Mouse (Mus musculus) left cerebral cortex, adult 11 months (tissue): ENCODE data around the gene Chic2.

Source experiments
- DNase-seq: peaks from one replicate; pipeline ENCODE4 v3.0.0; 2022; ENCODE audit warnings: low spot score

Chic2 gene

DNA sequence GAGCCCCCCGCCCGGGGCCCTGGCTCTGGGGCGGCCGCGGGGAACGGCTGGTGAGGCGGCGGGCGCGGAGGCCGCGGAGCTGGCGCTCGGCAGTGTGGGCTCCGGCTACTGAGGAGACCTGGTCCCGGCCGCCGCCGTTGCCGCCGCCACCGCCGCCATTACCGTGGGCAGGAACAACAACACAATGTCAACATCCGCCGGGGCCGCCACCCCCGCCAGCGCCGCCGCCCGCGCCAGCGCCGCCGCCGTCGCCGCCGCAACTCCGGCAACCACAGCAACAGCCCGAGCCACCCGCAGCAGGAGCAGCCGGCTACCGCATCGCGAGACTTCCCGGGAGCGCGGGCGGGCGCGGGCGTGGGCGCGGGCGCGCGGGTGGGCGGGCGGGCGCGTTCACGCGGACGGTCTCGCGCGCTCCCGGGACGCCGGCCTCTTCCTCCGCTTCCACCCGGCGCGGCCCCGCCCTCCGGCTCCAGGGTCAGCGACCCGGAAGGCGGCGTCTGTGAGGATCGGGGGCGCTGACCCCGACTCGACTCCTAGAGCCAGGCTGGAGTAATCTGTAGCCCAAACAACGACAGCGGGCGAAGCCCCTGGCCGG is at the start of gene Chic2:
TSS of gene Chic2 (minus strand) at position 465 of the 595 bp plus-strand sequence.
- peak; percentile 70 for DNase-seq

DNA sequence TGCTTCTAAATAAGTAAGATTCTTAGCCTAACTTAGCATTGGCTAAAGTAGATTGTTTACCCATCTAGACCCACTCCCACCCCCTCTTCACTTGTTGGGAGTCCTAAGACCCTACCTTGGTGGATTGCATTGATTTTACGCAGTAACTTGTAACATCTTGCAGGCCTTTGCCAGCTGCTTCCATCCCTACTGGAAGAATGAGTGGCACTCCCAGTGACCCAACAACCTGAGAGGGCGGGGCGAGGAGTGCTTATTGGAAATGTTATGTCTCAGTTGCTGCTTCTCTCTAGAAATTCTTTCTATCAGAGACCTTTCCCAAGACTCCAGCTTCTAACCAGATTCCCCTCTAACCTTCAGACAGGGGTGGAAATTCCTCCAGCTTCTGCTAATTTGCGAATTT is 41.3 kb upstream of the Chic2 start:
- DNase-seq, result no peak

DNA sequence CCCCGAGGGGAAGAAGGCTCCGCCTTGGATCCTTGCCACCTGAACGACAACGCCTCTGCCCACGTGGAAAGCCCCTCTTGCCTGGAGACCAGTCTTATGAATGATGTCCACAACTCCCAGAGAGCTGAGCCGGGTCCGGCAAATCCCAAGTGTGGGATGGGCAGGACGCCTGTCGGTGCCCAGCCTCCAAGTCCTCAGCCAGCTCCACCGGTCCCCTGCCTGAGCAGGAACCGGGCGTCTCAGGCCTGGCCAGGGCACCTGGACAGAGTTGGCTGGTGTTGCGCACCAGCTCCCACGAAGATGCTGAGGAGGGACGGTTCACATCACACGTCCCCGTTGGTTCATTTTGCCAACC is 40.9 kb upstream of the Chic2 start:
- DNase-seq, result no peak

DNA sequence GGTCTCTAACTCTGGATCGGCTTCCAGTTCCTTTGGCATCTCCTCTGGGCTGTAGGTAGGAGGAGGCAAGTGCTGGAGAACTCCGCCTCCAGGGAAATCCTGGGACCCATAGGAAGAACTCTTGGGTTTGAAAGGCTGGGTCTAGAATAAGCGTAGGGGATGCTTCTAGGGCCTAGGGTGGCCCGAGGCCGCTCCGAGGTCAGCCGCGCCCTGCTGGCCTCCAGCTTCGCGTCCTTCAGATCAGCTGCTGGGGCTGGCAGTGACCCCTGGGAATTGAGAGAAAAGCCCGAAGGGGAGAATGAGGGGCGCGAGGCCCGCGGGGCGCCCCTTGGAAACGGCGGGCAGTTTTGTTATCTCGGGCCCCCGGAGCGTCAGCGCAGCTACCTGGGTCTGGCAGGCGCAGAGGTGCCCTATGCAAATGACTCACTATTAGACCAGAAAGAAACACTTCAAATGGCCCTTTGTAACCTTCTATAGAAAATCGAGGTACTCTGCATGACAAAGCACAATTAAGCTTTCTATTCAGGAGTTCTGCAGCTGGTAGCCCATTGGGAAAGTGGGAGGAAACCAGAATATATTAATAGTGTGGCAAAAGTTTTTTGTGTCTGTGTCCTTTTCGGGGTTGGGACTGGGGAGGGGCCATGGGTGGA is 40.4 kb upstream of the Chic2 start:
- DNase-seq, result no peak

DNA sequence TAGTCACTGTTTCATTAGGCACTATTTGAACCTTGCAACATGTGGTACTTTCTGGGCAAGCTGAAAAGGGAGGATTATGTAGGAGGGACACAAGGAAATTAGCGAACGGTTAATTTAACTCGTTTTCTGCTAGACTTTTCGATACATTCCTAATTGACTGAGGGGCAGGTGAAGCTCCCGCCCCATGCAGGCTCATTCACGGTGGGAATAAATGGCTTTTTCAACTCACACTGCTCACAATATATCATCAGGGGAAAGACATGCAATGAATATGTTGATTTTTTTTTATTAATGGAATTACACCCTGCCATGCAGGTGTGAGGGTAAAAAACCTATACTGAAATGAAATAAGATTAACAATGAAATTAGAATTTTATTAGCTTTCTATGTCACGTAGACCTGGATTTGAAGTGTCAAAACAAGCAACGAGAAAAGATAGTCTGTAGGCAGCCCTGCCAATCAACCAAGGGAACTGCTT is 39.9 kb upstream of the Chic2 start:
- no peak for DNase-seq

DNA sequence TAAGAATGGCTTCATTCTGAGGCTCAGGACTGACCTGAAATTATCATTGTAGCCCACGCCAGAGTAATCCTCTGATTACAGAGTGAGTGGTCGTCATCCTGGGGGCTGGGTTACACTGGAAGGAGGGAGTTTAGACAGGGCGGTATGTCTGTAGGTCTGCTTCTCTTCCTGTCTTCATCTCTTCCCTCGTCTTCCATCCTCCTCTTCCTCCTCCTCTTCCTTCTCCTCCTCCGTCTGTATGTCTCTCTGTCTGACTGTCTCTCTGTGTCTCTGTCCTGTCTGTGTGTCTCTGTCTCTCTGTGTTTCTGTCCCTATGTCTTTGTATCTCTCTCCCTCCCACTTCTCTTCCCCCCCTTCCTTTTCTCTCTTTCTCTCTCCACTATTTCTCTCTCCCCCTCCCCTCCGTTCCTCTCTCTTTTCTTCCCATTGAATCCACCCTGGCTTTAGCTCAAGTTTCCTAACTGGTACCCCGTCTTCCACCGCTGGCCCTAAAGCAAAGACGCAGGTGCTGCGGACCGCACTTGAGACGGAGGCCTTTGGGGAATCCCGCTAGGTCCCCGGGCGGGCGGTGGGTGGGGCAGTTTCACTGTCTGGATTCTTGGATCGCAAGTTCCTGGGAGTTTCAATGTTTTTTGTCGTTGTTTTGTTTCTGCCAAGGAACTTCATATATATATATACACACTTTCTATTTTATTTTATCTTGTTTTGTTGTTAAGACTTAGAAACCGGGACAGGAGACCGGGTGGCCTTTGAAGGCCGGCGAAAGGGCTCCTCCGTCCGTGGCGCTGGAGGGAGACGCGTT is 39.2 kb upstream of the Chic2 start:
- no peak for DNase-seq

DNA sequence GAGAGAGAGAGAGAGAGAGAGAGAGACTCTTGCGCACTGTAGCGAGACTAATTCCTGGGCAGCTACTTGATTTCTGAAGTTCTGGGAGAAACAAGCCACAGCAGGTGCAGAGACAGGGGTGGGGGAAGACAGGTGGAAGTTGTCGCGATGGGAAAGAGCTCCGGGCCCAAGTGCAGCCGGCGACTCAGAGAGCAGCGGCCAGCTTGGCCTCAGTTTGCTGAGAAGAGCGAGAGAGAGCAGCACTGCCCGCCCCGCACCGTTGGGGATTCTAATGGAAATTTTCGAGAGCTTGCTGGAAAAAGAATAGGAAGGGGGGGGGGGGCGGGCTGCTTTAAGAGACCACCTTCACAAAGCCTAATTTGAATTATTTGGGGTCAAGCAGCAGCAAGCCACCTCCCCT is 38.5 kb upstream of the Chic2 start:
- DNase-seq, result no peak

DNA sequence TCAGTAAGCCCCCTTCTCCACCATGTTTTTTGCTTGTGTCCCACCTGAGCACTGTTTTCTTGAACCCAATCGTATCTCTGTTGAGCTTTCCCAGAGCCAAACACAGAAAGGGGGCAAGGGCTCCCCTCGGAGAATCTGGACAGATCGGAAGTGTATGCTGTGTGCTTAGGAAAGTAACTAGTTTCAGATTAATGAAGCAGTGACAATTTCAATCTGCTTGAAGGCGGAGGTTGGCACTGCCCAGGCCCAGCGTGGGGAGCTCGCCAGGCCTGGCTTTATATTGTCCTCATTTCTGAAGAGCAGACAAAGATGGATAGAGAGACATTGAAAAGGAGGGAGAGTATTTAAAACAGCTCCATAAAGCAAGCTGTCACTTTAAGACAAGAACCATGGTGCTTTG is 37.9 kb upstream of the Chic2 start:
- DNase-seq, result no peak

DNA sequence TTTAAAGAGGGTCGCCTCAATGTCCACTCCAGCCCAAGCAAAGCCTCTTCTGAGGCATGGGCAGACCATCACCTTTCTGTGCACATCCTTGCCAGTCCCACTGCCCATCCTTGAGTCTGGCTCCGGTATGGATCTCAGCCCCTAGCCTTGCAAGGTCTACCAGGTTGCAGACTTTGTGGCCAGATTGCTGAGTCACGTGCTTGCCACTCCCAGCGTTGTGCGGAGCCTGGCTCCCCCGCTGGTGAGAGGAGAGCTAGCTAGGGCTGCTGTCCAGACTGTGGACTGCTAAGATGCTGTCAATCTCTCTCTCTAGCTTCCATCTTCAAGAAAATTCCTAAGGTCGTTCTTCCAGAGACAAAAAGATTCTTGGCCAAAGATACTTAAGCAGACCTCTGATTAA is 35.0 kb upstream of the Chic2 start:
- DNase-seq, result no peak

DNA sequence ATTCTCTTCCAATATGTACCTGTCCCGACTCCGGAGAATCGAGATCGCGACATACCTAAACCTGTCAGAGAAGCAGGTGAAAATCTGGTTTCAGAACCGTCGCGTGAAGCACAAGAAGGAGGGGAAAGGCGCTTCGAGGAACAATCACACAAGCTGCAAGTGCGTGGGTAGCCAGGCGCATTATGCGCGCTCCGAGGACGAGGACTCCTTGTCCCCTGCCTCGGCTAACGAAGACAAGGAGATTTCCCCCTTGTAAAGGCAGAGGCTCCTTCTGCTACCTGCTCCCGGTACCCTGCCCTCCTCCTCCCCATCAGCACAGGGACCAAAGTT is 32.4 kb upstream of the Chic2 start:
- DNase-seq, result no peak

DNA sequence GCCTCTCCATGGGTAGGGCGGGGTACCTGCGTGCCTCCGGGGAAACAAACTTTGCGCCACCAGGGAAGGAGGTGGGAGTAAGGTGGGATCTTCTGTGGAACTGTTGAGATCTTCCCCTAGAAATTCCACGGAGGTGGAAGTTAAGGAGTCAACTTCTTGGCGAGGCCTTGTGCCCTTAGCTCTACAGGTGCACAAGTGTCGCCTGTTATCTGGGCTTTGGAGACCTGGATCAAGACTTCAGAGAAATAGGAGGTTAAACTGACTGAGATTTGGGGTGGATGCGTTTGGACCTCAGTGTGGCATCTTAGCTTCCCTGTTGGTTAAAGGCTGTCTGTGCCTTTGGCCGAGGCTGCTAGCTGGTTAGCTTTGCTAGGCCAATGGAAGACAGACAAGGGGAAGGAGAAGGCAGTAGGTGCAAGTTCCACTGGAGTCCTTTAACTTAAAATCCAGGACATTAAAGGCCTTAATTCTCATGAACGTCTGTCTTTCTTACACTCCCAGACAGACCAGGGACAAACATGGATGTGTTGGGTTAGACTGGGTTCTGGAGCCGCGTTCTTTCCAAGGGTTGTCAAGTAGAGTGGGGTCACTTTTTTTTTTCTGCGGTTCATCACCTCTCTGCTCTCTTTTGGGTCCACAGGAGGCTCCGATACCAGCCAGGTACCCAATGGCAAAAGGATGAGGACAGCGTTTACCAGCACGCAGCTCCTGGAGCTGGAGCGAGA is 31.9 kb upstream of the Chic2 start:
- no peak for DNase-seq

DNA sequence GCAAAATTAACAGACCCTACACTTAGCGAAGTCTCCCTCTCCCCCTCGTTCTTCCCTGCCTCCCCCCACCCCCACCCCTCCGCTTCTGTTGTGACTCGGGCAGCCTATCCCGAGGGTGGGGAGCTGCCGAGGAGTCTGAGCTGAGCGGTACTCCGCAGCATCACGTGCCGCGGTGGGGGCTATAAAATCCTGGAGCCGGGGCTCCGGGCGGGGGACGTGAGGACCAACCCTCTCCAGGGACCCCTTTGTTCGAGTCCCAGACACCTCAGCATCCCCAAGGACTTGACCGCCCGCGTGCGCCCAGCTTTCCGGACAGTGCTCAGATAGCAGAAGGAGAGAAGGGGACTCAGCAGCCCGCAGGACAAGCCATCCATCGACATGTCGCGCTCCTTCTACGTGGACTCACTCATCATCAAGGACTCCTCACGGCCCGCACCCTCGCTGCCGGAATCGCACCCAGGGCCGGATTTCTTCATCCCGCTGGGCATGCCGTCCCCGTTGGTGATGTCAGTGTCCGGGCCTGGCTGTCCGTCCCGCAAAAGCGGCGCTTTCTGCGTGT is 30.9 kb upstream of the Chic2 start, which contains the start of gene Gsx2:
TSS of gene Gsx2 (plus strand) at position 219 of the 559 bp plus-strand sequence.
- no peak for DNase-seq

DNA sequence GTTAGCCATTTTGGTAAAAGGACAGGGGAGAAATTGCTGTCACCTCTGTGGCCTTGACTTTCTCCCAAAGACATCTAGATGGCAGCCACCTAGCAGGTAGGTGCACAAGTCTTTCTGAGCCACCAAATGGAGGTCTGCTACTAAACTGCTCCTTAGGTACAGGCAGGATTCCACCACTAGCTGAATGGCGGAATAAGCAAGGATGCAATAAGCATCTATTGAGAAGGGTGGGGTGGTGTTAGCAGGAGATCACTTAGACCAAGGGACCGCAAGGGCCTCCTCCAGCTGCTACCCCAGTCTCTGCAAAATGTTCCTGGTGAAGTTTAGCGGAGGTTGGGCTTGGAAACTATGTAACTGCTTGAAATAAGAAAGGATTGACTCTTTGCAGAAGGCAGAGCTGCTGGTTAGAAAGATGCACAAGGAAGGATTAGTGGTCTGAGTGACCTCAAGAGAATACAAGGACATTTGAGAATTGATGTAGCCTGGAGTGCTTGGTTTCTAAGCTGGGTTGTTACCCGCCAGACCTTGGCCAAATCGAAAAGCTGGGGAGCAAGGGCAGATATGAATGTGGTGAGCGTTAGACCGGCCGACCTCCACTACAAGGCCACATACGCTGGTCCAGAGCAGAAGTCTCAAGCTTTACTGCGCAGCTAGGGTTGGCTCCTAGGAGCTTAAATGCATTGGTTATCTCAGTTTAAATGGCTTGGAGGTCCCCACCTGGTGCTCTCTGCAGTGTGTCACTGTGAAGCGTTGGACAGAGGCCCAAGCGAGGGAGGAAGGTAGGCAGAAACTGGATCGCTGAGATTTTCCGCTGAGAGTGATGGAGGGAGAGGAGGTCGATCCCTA is 30.2 kb upstream of the Chic2 start:
- no peak for DNase-seq

DNA sequence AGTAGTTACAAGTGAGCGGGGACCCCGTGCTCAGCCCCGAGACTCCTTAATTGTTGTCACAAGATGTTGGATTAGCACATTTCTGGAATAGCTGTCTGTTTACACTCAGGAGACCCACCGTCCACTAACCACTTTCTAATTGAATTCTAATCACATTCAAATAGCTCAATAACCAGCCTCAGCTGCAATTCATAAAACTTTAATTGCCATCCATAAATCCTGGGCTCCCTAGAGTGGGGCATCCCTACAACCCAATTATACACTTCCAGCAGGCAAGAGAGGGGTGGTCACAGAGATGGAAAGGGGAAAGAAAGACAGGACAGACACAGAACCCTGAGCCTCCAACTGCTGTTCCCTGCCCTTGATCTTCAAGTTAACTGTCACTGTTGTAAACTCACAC is 29.6 kb upstream of the Chic2 start:
- no peak for DNase-seq

DNA sequence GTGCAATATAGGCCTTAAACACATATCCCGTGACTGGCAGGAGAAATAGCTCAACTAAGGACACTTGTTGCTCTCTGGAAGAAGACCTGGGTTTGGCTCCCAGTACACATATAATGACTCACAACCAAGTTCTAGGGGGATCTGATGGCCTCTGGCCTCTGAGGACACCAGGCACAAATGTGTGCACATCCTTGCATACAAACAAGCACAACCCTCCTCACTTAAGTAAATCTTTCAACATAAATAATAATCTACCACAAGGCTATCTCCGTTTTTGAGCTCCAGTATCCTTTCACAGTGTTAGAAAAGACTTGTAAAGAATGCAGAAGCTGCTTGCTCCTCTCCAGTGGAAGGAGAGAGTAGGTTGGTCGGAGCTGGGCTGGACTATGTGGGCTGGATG is 29.1 kb upstream of the Chic2 start:
- no peak for DNase-seq

DNA sequence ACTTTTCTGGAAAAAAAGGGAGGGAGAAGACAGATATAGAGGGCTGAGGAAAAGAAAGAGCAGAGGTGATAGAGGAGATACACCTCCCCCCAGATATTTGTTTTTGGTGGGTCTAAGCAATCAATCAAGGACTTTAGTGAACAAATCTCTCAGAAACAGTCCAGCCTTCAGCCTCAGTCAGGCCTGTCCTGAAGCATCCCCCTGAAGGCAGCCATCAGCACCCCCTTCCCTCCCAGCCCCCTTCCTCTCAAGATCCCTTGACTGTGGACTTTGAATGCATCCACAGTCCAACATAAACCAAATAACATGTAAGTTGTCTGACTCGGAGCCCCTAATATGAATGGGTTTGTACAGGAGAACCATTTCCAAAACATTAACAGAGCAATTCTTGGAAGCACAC is 28.6 kb upstream of the Chic2 start:
- DNase-seq, result no peak

DNA sequence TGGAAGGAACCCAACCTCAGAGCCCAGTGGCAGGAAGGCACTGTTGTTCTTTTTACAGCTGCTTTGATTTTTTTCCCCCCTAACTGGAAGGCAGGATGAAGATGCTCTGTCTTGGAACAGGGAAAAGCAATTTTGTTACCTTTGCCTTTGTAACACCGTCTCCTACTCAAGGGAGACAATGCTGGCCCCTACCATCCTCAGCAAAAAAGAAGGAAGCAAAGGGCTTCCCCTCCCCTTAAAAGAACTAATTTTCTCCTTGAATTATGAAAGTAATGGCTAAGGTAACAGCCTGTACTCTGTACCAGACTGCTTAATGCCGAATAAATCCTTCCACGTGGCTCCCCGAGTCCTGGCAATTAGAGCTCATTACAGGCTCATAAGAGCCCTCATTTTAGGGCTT is 28.0 kb upstream of the Chic2 start:
- no peak for DNase-seq

DNA sequence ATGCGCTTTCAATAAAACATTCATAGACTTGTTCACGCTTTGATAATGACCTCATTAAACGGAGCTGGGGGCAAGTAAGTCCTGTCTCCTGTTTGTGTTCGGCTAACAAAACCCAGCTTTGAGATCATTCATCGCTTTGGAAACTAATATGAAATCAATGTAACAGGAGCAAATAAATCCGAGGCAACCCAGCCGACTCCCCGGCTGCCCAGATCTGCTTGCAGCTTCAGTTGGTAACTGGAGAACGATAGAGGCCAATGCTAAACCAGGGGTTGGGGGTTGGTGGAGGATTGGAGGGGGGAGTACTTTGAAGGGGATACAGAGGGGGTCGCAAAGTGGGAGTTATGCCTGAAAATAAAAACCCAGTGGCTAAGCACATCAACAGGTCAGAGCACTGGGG is 27.4 kb upstream of the Chic2 start:
- no peak for DNase-seq

DNA sequence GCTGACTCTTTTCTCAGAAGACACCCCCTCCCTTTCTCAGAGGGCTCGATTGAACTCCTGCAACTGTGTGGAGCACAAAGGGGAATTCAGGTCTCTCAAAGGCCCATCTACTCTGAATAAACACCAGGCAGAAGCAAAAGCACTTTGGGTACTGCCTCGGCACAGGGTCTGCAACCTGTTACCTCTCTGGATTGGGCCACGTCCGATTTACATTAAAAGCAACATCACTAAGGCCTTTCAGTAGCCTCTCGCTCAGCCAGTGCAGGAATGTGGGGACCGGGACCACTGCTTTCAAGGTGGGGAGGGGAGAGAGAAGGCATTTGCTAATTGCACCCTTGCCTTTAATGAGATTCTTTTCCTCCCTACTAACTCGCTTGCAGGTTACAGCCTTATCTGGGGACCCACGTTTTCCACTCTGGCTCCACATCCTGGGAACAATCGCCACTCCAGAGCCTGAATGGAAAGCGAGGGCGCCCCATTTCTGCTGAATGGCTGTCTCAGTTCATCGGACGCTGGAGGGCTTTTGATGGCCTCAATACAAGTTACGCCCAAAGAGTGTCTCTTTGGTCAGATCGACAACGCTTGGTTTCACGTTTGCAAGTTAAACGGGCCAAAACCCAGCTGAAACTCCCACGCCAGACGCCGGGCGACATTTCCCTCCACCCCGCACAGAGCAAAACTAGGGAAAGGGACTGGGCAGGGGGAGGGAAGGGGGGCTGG is 26.2 kb upstream of the Chic2 start:
- DNase-seq, result no peak

DNA sequence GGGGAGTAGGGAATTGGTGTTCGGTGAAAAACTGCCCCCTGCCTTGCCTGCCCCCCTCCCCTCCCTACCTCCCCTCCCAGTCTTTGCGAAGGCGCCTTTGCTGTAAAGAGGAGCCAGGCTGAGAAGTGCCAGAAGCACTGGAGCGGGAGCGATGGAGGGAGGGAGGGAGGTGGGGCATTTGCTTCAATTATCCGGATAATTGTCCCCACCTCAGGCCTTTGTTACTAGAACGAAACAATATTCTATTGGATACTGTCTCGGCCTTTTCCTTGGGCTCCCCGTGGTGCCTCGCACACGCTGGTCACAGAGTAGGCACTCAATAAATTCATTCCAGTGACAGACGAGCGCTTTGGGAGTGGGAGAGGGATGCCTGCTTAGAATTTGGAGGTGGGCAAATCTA is 25.6 kb upstream of the Chic2 start:
- no peak for DNase-seq
